Mouse (Mus musculus) effector memory CD4-positive, alpha-beta T cell, adult 5 months (primary cell): ENCODE data around the gene Gm10638. TPM values are rescaled to one million over a fixed set of nuclear protein-coding genes. Genes with fewer than 3 reads are reported as not detected.

Source experiments
- polyA plus RNA-seq: library from polyadenylated mRNA; unstranded; fragments of 100-300 nt; shearing (Covaris generic); gene quantifications from one replicate; pipeline ENCODE4 v1.2.1, GENCODE M21; 2017

The Gm10638 gene
- polyA plus RNA-seq, result 1.1 TPM

DNA sequence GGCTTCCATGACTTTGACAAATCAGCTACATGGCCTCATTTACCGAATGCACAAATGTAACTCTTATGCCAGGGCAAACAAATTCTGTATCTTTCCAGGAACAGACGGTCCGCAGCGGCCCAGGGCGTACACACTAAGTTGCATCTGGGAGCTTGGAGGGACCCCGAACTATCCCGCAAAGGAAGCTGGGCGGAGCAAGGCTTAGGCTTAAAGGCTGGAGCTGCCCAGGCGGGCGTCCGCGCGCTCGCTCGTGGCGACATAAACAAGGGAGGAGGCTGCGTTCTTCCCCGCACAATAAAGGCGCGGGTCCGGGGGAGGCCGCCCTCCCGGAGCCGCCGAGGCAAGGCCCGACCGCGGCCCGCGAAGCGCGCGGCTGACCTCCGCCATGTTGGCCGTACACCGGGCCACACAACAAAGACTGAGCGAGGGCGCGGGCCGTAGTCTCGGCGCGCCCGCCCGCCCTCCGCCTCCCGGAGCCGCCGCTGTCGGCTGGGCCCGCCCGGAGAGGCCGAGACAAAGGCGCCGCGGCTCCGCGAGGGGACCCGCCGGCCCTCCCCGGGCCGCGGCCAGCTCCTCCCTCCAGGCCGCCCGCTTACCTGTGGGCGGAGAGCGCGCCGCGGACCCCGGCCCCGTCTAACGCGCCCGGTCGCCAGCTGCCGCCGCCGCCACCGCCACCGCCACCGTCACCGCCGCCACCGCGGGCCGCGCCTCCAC lies at the start of gene Gm10638, which contains the start of gene Siah1a:
TSS of gene Gm10638 (plus strand) at position 479 of the 714 bp plus-strand sequence.
TSS of gene Siah1a (minus strand) at position 714 of the 714 bp plus-strand sequence.

Other genes starting within 250 kb of the Gm10638 start
- gene Abcc12, start 165.0 kb upstream of the Gm10638 start, polyA plus RNA-seq, result not detected
- gene Lonp2, start 121.7 kb upstream of the Gm10638 start, polyA plus RNA-seq, result 78.2 TPM
- 33.6 TPM for gene Siah1a, start 235 bp downstream of the Gm10638 start, polyA plus RNA-seq
- 9.8 TPM for gene N4bp1, start 139.6 kb downstream of the Gm10638 start, polyA plus RNA-seq